Mouse (Mus musculus) heart, embryonic 16.5 days (tissue): ENCODE results near the gene Trf. TPM values are rescaled to one million over a fixed set of nuclear protein-coding genes. Genes with fewer than 3 reads are reported as not detected.

Experiments
- ATAC-seq: fragments of 200-750 bp; cut with Nextera tagmentation; replicated peaks from 2 replicates; pipeline ENCODE4 v1.8.0; 2017; ENCODE audit warnings: moderate number of reproducible peaks; ENCODE audit not compliant: insufficient read depth, low FRiP score; ENCODE audit errors: extremely low read depth
- H3K27ac ChIP-seq: fragments of 300-500 bp; sonication (generic); 2 replicates; pipeline ENCODE4 v1.5.1; 2014; ENCODE audit warnings: mild to moderate bottlenecking, low read length, control low read depth, moderate library complexity
- H3K27me3 ChIP-seq: fragments of 300-500 bp; sonication (generic); 2 replicates; pipeline ENCODE4 v1.6.1; 2014; ENCODE audit warnings: low read length, mixed read lengths; ENCODE audit not compliant: control insufficient read depth, insufficient read depth
- H3K36me3 ChIP-seq: fragments of 300-500 bp; sonication (generic); 2 replicates; pipeline ENCODE4 v1.6.1; 2014; ENCODE audit not compliant: control insufficient read depth, insufficient read depth
- H3K4me1 ChIP-seq: fragments of 300-500 bp; sonication (generic); 2 replicates; pipeline ENCODE4 v1.6.1; 2014; ENCODE audit warnings: low read length, mixed read lengths; ENCODE audit not compliant: control insufficient read depth, insufficient read depth
- H3K4me2 ChIP-seq: fragments of 300-500 bp; sonication (generic); 2 replicates; pipeline ENCODE4 v1.6.1; 2014; ENCODE audit warnings: low read depth, mild to moderate bottlenecking, control low read depth, low read length
- H3K4me3 ChIP-seq: fragments of 300-500 bp; sonication (generic); 2 replicates; pipeline ENCODE4 v1.5.1; 2014; ENCODE audit warnings: mild to moderate bottlenecking, control low read depth, low read length
- H3K9ac ChIP-seq: fragments of 300-500 bp; sonication (generic); 2 replicates; pipeline ENCODE4 v1.6.1; 2014; ENCODE audit warnings: low read length, control low read depth
- H3K9me3 ChIP-seq: fragments of 300-500 bp; sonication (generic); replicated peaks from 2 replicates; pipeline ENCODE4 v1.6.1; 2016; ENCODE audit warnings: low read length; ENCODE audit not compliant: control insufficient read depth
- WGBS: fragments of 180-500 bp; shearing (Covaris S2); extraction: QIAGEN DNeasy Blood & Tissue Kit; methylation state at CpG from one replicate; pipeline ENCODE4 v1.1.7; 2014; 5-methylcytosine and 5-hydroxymethylcytosine counted together
- polyA plus RNA-seq: library from polyadenylated mRNA; unstranded; fragments of >200 nt; fragmentation: Nextera tagmentation; extraction: Ambion mirVana; gene quantifications from 2 replicates; pipeline ENCODE4 v1.2.1, GENCODE M21; 2015

Trf gene
- 52.4 and 64.3 TPM in 2 replicates for polyA plus RNA-seq

DNA sequence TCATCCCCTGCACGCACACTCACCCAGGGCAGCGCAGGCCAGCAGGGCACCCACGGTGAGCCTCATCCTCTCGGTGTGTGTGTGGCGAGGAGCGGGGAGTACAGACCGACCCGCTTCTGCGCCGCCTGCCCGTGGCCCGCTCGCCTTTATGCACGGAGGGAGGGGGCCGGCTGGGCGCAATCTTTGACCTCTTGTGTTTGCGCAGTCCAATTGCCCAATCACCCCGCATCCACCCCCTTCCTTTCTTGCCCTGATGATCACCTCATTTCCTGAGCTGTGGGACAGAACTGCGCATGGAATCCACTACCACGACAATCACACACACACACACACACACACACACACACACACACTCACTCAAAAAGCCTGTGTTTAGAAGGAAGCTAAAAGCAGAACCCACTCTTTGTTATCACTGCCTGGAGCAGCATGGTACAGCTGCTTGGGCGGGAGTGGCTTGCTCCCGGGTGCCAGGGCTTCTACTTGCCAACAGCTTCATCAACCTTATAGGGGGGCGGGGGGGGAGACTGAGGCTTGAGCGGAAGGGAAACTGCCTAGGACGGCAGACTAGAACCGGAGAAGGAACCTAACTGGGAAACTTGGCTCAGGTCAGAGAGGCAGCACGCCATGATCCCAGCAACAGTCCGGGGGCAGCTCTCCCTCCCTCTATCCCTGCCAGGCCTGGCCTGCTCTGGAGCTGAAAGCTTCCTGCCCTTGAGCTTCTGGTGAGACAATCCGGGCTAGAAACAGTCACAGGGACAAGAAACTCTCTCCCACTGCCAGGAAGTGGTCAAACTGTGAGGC lies at the start of gene Trf, which contains the start of gene Gm20425:
Gene Trf, minus strand, starts transcription at position 294 of the 801 bp plus-strand sequence.
Gene Gm20425, minus strand, starts transcription at position 157 of the 801 bp plus-strand sequence.
- H3K9me3 ChIP-seq: no peaks in the 10 kb centered on the region
- peaks cover 6% of the 10 kb centered on the region for H3K4me1 ChIP-seq
- no peaks in the 10 kb centered on the region for H3K36me3 ChIP-seq
- ATAC-seq: peak; percentile 52
- H3K9ac ChIP-seq: peak within 1 kb of the TSS; percentile 60
- H3K4me2 ChIP-seq: peak within 1 kb of the TSS; percentile 57
- peak within 1 kb of the TSS; percentile 35 for H3K4me3 ChIP-seq
- WGBS: 34% methylated on average over 29 of the region's 29 CpGs
- H3K27ac ChIP-seq: peak within 1 kb of the TSS; percentile 71
- no peaks in the 10 kb centered on the region for H3K27me3 ChIP-seq

DNA sequence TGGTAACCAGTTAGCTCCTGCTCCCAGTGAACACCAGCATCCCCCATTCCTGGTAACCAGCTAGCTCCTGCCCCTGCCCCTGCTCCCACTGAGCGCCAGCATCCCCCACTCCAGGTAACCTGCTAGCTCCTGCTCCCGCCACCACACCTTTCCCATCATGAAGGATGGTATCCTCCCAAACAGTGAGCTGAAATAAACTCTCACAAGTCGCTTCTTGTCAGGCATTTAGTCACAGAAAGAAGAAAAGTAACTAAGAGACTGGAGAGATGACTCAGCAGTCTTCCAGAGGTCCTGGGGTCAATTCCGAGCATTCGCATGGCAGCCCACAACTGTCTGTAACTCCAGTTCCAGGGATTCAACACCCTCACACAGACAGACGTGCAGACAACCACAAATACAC lies 46.6 kb upstream of the Trf start:
- no peak for ATAC-seq
- Histone ChIP-seq H3K4me3 (no peak overlapping the region), H3K27ac (no peak overlapping the region), H3K27me3 (no peaks in the 10 kb centered on the region), H3K36me3 (no peaks in the 10 kb centered on the region), H3K9me3 (no peaks in the 10 kb centered on the region), H3K4me2 (no peak overlapping the region), H3K9ac (no peak overlapping the region), H3K4me1 (no peaks in the 10 kb centered on the region)
- WGBS: 86% methylated on average over 6 of the region's 6 CpGs

DNA sequence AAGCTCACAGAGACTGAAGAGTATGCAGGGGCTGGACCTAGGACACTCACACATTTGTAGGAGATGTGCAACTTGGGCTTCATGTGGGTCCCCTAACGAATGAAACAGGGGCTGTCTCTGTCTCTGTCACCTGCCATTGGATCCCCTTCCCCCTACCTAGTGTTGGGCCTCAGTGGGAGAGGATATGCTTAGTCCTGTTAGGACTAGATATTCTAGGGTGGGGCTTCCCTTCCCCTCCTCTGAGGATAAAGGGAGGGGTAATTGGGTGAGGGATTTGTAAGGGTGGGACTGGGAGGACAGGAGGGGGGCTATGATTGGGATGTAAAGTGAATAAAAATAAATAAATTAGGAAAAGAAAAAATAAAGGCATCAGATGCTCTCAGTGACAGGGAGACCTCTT lies 45.4 kb upstream of the Trf start:
- no peak for ATAC-seq

DNA sequence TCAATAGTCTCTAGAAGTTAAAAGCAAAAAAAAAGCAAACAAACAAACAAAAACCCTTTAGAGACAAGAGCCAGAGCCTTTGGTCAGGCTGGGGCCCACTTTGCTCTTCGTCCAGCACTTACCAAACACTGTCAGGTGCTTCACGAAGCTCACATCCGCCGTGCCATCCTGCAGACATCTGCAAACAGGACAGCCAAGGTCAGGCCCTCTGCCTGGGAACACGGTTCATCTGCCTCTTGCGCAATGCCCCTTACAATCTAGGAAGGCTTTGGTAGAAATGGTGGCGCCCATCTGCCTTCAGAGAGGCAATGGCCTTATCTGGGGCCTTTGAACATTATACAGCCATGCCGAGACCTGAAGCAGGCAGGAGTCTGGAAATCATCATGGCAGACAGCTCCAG lies 44.6 kb upstream of the Trf start:
- Histone ChIP-seq H3K9me3 (no peaks in the 10 kb centered on the region), H3K27ac (no peak overlapping the region), H3K36me3 (no peaks in the 10 kb centered on the region), H3K4me3 (no peak overlapping the region), H3K4me2 (no peak overlapping the region), H3K4me1 (no peaks in the 10 kb centered on the region), H3K27me3 (no peaks in the 10 kb centered on the region), H3K9ac (no peak overlapping the region)
- no peak for ATAC-seq
- WGBS: 58% methylated on average over 8 of the region's 8 CpGs

More for the DNA sequence above, 45.4 kb upstream of the Trf start:
- Histone ChIP-seq H3K9me3 (no peaks in the 10 kb centered on the region), H3K27ac (no peak overlapping the region), H3K4me1 (no peaks in the 10 kb centered on the region), H3K9ac (no peak overlapping the region), H3K4me3 (no peak overlapping the region), H3K27me3 (no peaks in the 10 kb centered on the region), H3K4me2 (no peak overlapping the region), H3K36me3 (no peaks in the 10 kb centered on the region)
- WGBS: 100% methylated on average over 1 of the region's 1 CpGs

DNA sequence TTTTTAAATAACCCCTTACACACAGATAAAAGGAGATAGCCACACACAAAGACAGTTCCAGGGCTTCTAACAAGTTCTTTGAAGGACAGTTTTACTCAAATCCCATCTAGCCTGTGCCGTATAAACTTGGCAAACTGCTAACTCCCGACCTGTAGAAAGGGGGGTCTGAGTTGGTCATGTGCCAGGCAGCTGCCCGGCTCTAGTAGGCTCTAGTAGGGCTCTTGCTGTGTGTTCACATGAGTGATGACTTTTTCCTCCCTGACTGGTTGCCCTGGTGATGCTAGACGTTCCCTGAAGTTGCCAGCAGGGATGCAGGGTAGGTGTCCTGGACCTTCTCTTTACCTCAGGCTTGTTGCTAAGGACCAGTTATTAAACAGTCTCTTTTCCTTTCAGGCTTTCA lies 40.9 kb upstream of the Trf start:
- no peaks in the 10 kb centered on the region for H3K4me1 ChIP-seq
- H3K27ac ChIP-seq: no peak overlapping the region
- no peak for ATAC-seq
- no peak overlapping the region for H3K9ac ChIP-seq
- H3K36me3 ChIP-seq: no peaks in the 10 kb centered on the region
- no peak overlapping the region for H3K4me2 ChIP-seq
- WGBS: 14% methylated on average over 4 of the region's 4 CpGs
- 0 out of 2 replicates have a peak, but pooled peaks cover under 1% of the 10 kb centered on the region for H3K9me3 ChIP-seq
- H3K4me3 ChIP-seq: no peak overlapping the region
- H3K27me3 ChIP-seq: no peaks in the 10 kb centered on the region

DNA sequence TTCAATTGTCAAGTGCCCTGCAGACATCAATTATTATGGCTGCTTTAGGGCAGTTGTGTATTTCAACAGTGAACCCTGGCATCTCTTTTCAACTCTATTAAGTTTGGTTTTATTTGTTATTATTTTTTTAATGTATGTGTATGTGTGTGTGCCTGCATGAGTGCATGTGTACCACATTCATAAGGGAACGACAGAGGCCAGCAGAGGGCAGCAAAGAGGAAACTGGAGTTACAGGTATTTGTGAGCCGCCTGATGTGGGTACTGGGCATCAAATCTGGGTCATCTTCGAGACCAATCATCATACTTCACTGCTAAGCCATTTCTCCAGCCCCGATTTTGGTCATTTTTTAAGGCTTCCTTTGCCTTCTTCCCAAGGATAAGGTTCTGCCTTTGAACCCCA lies 35.5 kb upstream of the Trf start:
- Histone ChIP-seq H3K27ac (no peak overlapping the region), H3K36me3 (no peaks in the 10 kb centered on the region), H3K9me3 (0 out of 2 replicates have a peak, but pooled peaks cover 4% of the 10 kb centered on the region), H3K4me3 (no peak overlapping the region), H3K4me1 (no peaks in the 10 kb centered on the region), H3K4me2 (no peak overlapping the region), H3K27me3 (no peaks in the 10 kb centered on the region), H3K9ac (no peak overlapping the region)
- WGBS: 78% methylated on average over 4 of the region's 4 CpGs
- no peak for ATAC-seq

DNA sequence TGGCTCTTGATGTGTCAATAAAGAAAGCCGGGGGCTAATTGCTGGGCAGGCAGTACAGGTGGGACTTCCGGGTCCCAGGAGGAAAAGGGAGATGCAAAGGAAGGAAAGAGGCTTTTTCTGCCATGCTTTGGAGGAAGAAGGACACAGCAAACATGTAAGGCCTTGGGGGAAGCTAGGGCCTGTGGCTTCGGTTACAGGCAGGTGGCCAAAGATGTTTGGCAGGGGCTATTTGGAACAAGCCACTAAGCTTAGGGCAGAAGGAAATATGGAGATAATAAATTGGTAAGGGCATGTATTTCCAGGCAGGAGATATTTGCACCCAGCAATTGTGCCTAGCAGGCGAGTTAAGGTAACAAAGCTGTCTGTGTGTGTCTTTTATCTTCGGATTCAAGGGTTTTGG lies 22.7 kb upstream of the Trf start:
- no peak for ATAC-seq
- H3K27ac ChIP-seq: no peak overlapping the region
- 69% methylated on average over 5 of the region's 5 CpGs for WGBS
- no peaks in the 10 kb centered on the region for H3K27me3 ChIP-seq
- no peak overlapping the region for H3K4me3 ChIP-seq
- no peak overlapping the region for H3K9ac ChIP-seq
- H3K4me1 ChIP-seq: no peaks in the 10 kb centered on the region; the same call in 1 of the 2 replicates
- peaks cover 4% of the 10 kb centered on the region for H3K9me3 ChIP-seq
- H3K4me2 ChIP-seq: no peak overlapping the region
- no peaks in the 10 kb centered on the region for H3K36me3 ChIP-seq

DNA sequence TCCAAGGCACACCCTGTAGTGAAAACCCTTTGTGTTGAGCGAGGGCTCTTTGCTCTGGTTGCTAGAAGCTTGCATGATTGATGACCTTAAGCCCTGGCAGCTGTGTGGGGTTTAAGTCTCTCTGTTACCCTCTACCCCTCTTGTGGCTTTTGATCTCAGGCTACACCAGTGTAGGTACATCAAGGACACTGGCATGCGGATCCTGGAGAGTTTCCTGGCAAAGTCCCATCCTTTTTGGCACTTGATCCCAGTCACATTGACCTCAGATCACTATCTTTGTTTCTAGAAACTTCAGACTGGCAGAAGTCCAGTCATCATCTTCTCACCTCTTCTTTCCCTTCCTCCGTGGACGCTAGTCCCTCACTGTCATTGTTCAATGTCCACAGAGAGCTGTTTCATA lies 18.4 kb upstream of the Trf start:
- Histone ChIP-seq H3K4me1 (no peaks in the 10 kb centered on the region; the same call in 1 of the 2 replicates), H3K4me3 (no peak overlapping the region), H3K9ac (no peak overlapping the region), H3K27ac (no peak overlapping the region), H3K9me3 (peaks cover 2% of the 10 kb centered on the region), H3K27me3 (no peaks in the 10 kb centered on the region), H3K36me3 (no peaks in the 10 kb centered on the region), H3K4me2 (no peak overlapping the region)
- no peak for ATAC-seq
- 30% methylated on average over 4 of the region's 4 CpGs for WGBS

DNA sequence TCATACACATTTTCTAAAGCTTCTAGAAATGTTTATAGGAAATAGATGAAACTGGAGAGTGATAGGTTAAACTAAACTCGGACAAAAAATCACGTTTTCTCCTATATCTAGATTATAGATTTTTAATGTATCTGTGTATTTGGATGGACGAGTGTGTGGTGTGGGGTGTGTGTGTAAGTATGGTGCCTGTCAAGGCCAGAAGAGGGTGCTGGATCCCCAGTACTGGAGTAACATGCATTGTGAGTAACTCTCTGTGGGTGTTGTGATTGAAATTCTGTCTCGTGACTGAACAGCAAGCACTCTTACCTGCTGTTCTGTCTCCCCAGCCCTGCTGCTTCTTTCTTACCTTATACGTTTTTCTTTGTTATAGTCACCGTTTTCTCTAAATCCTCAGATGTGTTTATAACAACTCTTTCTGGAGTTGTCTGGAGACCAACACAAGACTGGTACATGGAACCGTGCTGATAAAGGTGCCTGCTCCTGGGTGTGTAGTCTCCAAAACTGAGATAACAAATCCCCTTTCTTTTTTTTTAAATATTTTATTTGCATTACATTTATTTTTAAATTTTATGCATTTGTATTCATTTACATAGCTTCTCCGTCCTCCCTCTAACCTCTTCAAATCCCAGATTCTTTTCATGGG lies 16.4 kb upstream of the Trf start:
- H3K9ac ChIP-seq: no peak overlapping the region
- H3K4me2 ChIP-seq: no peak overlapping the region
- WGBS: 79% methylated on average over 8 of the region's 8 CpGs
- H3K27ac ChIP-seq: no peak overlapping the region
- no peak for ATAC-seq
- H3K9me3 ChIP-seq: no peaks in the 10 kb centered on the region
- no peaks in the 10 kb centered on the region for H3K27me3 ChIP-seq
- H3K4me3 ChIP-seq: no peak overlapping the region
- no peaks in the 10 kb centered on the region for H3K36me3 ChIP-seq
- H3K4me1 ChIP-seq: no peaks in the 10 kb centered on the region
